Mouse (Mus musculus): ENCODE results near the gene Hspb11.

GRCm38 (mm10) chr4:107217574-107217973 is 35.8 kb upstream of the Hspb11 start:
- TF ChIP-seq CTCF (IDR thresholded peaks at IDR 0.05; ENCODE audit: borderline replicate concordance, extremely low read depth, insufficient read depth, insufficient read length): no peak
- no peak for TF ChIP-seq POLR2A (IDR thresholded peaks at IDR 0.05; ENCODE audit: borderline replicate concordance, extremely low read depth, insufficient read depth, insufficient read length, poor library complexity, severe bottlenecking)
